Mouse (Mus musculus) adrenal gland, postnatal 10 days (tissue): Measurements from ENCODE around the gene Klhl36. TPM values are rescaled to one million over a fixed set of nuclear protein-coding genes. Genes with fewer than 3 reads are reported as not detected.
A peak's percentile ranks its signal among the peaks of the same experiment; 100 is the strongest.
"Not testable (repeated sequence)": the region's sequence is repeated elsewhere in the genome, so short reads cannot be mapped to it uniquely, and the experiment has no call there.

Experiments
- DNase-seq: peaks from one replicate; pipeline ENCODE4 v3.0.0; 2021; ENCODE audit warnings: mixed read lengths
- total RNA-seq, 2 experiments: library from RNA; stranded (reverse); gene quantifications; 2 replicates each; pipeline ENCODE4 v1.2.3; 2021

Klhl36 gene
- total RNA-seq, 2 experiments from 2014 or later: 7.3 to 11.2 TPM

DNA sequence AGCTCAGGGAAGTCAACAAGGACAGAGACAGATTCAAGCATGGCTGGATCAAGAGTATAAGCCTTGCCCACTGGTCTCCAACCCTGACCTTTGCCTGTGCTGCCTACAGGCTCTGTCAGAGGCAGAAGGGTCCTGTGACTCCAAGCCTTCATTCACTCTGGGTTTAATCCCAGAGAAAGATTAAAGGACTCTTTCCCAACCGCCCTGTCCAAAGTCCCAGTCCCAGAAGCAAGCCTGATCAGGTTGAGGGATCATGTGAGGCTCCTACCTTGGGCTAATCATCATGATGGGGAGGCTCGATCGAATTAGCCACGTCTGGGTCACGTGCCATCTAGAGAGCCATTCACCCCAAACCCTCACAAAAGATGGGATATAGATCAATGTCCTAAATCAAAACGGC is 27.4 kb upstream of the Klhl36 start:
- no peak for DNase-seq

DNA sequence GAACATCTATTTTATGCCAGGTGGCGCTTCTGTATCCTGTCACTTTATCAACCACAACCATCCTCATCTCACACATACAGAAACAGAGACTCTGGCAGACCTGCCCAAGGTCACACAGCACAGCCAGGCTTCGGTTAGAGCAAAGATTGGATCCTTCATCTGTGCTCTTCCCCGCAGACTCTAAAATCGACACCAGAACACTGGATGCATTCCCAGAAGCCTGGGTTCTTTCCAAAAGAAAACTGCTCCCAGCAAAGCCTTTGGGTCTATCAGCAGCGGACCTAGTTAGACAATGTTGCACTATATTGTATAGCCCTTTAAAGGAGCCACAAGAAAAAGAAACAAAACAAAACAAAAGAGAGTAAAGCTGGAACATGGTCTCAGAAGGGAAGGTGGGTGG is 26.8 kb upstream of the Klhl36 start:
- DNase-seq: no peak

- no peak for DNase-seq
Measured at GRCm38 (mm10) chr8:119836831-119837230, 25.2 kb upstream of the Klhl36 start.

- DNase-seq: peak; percentile 35
Measured at GRCm38 (mm10) chr8:119837553-119838071, 24.5 kb upstream of the Klhl36 start.

GRCm38 (mm10) chr8:119838100-119838982 is 23.7 kb upstream of the Klhl36 start:
- no peak for DNase-seq

- no peak for DNase-seq
Measured at GRCm38 (mm10) chr8:119838983-119839340, 23.1 kb upstream of the Klhl36 start.

DNA sequence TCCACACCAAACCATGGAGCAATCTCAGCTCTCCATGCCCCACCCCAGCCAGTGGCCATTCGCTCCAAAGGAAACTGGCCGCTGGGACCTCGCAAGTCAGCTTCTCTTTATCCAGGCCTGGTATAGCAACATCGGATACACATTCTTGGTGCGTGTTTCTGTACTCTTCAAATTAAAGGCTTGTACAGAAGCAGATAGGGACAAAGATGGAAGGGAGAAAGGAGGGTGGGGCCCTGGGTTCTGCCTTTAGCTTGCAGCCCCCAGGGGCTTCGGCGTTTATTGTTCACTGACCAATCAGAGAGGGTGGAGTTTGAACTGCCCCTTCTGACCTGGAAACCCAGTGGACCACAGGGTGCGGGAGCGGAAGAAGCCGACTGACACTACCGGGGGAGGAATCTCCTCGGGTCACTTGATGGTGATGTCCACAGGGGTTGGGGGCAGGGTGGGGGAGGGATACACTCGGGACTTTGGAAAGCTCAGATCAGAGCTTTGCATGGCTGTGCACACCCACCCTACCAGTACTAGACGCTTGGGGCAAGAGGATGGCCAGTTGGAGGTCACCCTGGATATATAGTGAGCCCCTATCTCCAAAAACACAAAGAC is 22.5 kb upstream of the Klhl36 start:
- peak; percentile 32 for DNase-seq

- DNase-seq: peak; percentile 99
Measured at GRCm38 (mm10) chr8:119840275-119840808, 21.7 kb upstream of the Klhl36 start, which contains the start of gene Cotl1. Gene Cotl1, minus strand, starts transcription at chr8:119840544.

DNA sequence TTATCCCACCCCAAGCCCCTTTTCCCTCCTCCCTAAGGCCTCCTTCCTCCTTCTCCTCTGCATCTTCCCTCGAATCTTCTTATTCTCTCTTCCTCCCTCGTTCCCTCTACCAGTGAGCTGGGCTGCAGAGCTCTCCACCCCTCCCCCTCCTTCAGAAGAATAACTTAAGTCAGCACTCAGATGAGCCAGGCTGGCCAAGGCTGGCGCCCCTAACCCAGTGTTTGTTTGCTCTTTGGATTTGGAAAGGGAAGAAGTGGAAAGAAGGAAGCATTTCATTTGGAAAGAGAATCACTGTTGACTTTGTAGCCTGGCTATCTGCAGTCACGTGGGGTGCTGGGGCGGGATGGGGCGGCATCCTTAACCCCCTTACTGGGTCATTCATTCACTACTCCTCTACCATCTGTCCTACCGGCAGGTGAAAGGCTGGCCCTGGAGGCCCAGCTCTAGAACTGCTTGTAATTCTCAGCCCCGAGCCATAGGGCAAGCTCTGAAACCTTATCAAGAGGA is 21.1 kb upstream of the Klhl36 start:
- no peak for DNase-seq

GRCm38 (mm10) chr8:119843444-119843843 is 18.6 kb upstream of the Klhl36 start:
- DNase-seq: peak; percentile 86

- no peak for DNase-seq
Measured at GRCm38 (mm10) chr8:119844577-119844976, 17.5 kb upstream of the Klhl36 start.

DNA sequence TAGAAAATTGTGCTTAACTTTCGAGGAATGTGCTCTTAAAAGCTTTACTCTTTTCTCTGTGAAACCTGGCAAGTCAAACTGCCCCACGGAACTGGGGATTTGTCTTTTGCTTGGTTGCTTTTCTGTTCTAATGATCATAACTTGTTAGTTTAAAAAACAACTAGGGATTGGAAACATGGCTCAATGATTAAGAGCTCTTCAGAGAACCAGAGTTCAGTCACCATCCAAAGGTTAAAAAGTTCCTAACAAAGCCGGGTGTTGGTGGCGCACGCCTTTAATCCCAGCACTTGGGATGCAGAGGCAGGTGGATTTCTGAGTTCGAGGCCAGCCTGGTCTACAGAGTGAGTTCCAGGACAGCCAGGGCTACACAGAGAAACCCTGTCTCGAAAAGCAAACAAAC is 16.3 kb upstream of the Klhl36 start:
- not testable (repeated sequence) for DNase-seq

GRCm38 (mm10) chr8:119847232-119847922 is 14.7 kb upstream of the Klhl36 start:
- DNase-seq: no peak

DNA sequence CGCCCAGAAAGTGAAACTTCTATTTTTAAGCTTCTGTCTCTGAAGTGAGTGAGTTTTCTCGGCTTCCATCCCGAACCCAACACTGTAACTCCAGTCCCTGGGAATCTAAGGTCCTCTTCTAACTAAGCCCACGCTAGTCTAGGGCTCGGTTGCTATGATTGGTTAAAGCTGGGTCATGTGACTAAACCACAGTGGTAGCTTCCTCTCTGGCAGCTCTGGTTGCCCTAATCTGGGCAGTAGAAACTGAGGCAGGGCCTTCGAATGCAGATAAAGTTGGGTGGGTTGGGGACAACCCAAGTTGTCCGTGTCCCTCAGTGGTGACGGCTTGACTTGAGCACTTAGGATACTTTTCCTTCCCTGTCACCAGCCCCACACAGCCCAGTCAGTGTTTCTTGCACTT is 8.5 kb upstream of the Klhl36 start:
- DNase-seq: no peak

GRCm38 (mm10) chr8:119854035-119854434 is 8.0 kb upstream of the Klhl36 start:
- no peak for DNase-seq

- DNase-seq: peak; percentile 44
Measured at GRCm38 (mm10) chr8:119855656-119856055, 6.4 kb upstream of the Klhl36 start.

GRCm38 (mm10) chr8:119857767-119858166 is 4.3 kb upstream of the Klhl36 start:
- DNase-seq: no peak

GRCm38 (mm10) chr8:119862390-119862734 is 296 bp downstream of the Klhl36 start:
- no peak for DNase-seq

DNA sequence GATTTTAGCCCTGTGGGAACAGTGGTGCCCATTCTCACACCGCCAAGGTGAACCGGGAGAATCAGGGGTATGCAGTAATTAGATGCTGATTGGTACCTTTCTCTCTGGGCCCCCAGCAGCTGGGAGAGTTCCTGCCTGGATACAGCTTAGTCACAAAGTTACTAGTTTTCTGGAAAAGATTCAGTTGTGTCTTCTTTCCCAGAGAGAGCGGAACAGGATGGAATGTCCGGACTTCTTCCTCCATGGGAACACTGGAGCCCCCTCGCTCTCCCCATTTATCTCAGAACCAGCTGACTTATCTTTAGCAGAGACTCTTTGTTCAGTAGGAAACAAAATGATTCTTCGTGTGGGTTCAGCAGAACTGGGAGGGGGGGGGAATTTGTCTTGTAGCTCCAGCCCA is 683 bp downstream of the Klhl36 start:
- no peak for DNase-seq

GRCm38 (mm10) chr8:119869616-119870015 is 7.5 kb downstream of the Klhl36 start:
- no peak for DNase-seq

GRCm38 (mm10) chr8:119873181-119873580 is 11.1 kb downstream of the Klhl36 start:
- no peak for DNase-seq

GRCm38 (mm10) chr8:119881301-119881700 is 19.2 kb downstream of the Klhl36 start:
- no peak for DNase-seq

GRCm38 (mm10) chr8:119881917-119882316 is 19.9 kb downstream of the Klhl36 start:
- no peak for DNase-seq
